Mouse (Mus musculus) lung, embryonic 16.5 days (tissue): ENCODE measurements around the gene Hebp1. TPM values are rescaled to one million over a fixed set of nuclear protein-coding genes. Genes with fewer than 3 reads are reported as not detected.

Source experiments
- ATAC-seq: fragments of 200-750 bp; cut with Nextera tagmentation; 2 replicates; pipeline ENCODE4 v1.8.0; 2017; ENCODE audit warnings: low read depth, mild to moderate bottlenecking, moderate library complexity
- H3K27ac ChIP-seq: fragments of 300-500 bp; sonication (generic); 2 replicates; pipeline ENCODE4 v1.5.1; 2014; ENCODE audit warnings: mild to moderate bottlenecking, control low read depth, low read length
- H3K27me3 ChIP-seq: fragments of 300-500 bp; sonication (generic); 2 replicates; pipeline ENCODE4 v1.6.1; 2014; ENCODE audit warnings: low read depth, low read length, mixed read lengths; ENCODE audit not compliant: control insufficient read depth, insufficient read depth
- H3K36me3 ChIP-seq: fragments of 300-500 bp; sonication (generic); 2 replicates; pipeline ENCODE4 v1.6.1; 2014; ENCODE audit warnings: low read length; ENCODE audit not compliant: control insufficient read depth, insufficient read depth
- H3K4me1 ChIP-seq: fragments of 300-500 bp; sonication (generic); replicated peaks from 2 replicates; pipeline ENCODE4 v1.6.1; 2014; ENCODE audit warnings: low read length, mixed read lengths; ENCODE audit not compliant: control insufficient read depth, insufficient read depth
- H3K4me2 ChIP-seq: fragments of 300-500 bp; sonication (generic); 2 replicates; pipeline ENCODE4 v1.6.1; 2014; ENCODE audit warnings: low read depth, low read length, control low read depth
- H3K4me3 ChIP-seq: fragments of 300-500 bp; sonication (generic); 2 replicates; pipeline ENCODE4 v1.5.1; 2014; ENCODE audit warnings: mild to moderate bottlenecking, low read length, control low read depth
- H3K9ac ChIP-seq: fragments of 300-500 bp; sonication (generic); 2 replicates; pipeline ENCODE4 v1.6.1; 2014; ENCODE audit warnings: low read length, control low read depth
- H3K9me3 ChIP-seq: fragments of 300-500 bp; sonication (generic); 2 replicates; pipeline ENCODE4 v1.6.1; 2016; ENCODE audit warnings: low read length; ENCODE audit not compliant: control insufficient read depth
- WGBS: fragments of 180-500 bp; shearing (Covaris S2); extraction: QIAGEN DNeasy Blood & Tissue Kit; methylation state at CpG from one replicate; pipeline ENCODE4 v1.1.7; 2014; 5-methylcytosine and 5-hydroxymethylcytosine counted together
- polyA plus RNA-seq: library from polyadenylated mRNA; unstranded; fragments of >200 nt; fragmentation: Nextera tagmentation; extraction: Ambion mirVana; gene quantifications from 2 replicates; pipeline ENCODE4 v1.2.1, GENCODE M21; 2015

The Hebp1 gene
- polyA plus RNA-seq, 1 experiment from 2014 or later: 11.4 TPM

DNA sequence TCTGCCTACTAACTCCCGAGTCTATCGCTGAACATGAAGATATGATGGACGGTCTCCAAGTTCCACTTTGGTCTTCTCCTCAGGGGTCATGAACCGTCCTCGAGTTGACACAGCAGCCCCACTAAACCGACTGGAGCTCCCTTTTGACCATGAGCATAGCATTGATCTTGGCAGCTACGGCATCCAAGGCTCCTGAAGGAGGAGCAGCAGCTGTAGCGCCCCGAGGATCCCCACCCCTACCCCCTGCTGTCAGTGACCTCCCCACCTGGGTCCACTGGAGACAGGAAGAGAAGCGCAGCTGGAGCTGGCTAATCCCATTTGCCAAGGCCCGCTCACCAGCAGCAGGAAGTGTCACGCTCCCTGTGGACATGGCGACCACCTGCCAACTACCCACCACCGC, 26.1 kb downstream of the Hebp1 start:
- no peak for ATAC-seq
- no peak overlapping the region for H3K9ac ChIP-seq
- peaks cover 2% of the 10 kb centered on the region; the same call in 1 of the 2 replicates for H3K4me1 ChIP-seq
- H3K4me3 ChIP-seq: no peak overlapping the region
- no peak overlapping the region for H3K27ac ChIP-seq
- H3K27me3 ChIP-seq: no peaks in the 10 kb centered on the region
- no peaks in the 10 kb centered on the region for H3K9me3 ChIP-seq
- 64% methylated on average over 14 of the region's 14 CpGs for WGBS
- no peak overlapping the region for H3K4me2 ChIP-seq
- no peaks in the 10 kb centered on the region for H3K36me3 ChIP-seq

DNA sequence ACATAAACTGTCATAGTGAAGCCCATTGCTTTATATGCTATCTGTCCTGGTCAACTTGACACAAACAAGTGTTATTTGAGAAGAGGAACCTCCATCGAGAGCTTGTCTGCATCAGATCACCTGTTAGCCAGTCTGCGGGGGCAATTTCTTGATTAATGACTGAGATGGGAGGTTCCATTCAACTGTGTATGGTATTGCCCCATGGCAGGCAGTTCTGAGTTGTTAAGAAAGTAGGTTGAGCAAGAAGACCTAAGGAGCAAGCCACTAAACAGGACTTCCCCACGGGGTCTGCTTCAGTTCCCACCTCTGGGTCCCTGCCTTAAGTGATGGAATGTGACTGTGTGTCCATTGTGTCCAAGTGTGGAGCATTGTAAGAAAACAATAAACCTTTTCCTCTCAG, 28.6 kb downstream of the Hebp1 start:
- no peak for ATAC-seq
- no peaks in the 10 kb centered on the region for H3K9me3 ChIP-seq
- H3K4me1 ChIP-seq: peaks cover 2% of the 10 kb centered on the region; the same call in 1 of the 2 replicates
- no peak overlapping the region for H3K4me3 ChIP-seq
- H3K36me3 ChIP-seq: no peaks in the 10 kb centered on the region
- no peak overlapping the region for H3K27ac ChIP-seq
- H3K9ac ChIP-seq: no peak overlapping the region
- WGBS: 74% methylated on average over 3 of the region's 3 CpGs
- no peaks in the 10 kb centered on the region for H3K27me3 ChIP-seq
- no peak overlapping the region for H3K4me2 ChIP-seq

DNA sequence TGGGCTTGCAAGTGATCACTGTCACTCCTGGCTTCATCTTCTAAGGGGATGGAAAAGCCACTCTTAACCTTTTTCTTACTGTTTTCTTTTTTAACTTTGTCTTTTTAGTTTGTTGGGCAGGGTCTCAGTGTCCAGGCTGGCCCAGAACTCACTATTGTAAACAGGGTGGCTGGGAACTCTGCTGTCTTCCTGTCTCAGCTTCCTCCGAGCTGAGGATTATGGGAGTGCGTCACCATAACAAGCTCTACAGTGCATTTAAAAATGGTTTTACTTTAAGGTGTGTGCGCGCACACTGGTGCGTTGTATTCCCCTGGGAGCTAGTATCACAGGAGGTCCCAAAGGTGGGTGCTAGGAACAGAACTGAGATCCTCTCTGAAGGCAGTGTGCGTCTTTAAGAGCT, 29.4 kb downstream of the Hebp1 start:
- no peaks in the 10 kb centered on the region for H3K9me3 ChIP-seq
- ATAC-seq: peak; percentile 8; the same call in 1 of the 2 replicates
- H3K4me2 ChIP-seq: peak overlapping the region; percentile 87
- H3K27me3 ChIP-seq: no peaks in the 10 kb centered on the region
- peak overlapping the region; percentile 68 for H3K4me3 ChIP-seq
- H3K9ac ChIP-seq: peak overlapping the region; percentile 77
- peaks cover 2% of the 10 kb centered on the region; the same call in 1 of the 2 replicates for H3K4me1 ChIP-seq
- no peaks in the 10 kb centered on the region for H3K36me3 ChIP-seq
- 78% methylated on average over 6 of the region's 6 CpGs for WGBS
- no peak overlapping the region for H3K27ac ChIP-seq

DNA sequence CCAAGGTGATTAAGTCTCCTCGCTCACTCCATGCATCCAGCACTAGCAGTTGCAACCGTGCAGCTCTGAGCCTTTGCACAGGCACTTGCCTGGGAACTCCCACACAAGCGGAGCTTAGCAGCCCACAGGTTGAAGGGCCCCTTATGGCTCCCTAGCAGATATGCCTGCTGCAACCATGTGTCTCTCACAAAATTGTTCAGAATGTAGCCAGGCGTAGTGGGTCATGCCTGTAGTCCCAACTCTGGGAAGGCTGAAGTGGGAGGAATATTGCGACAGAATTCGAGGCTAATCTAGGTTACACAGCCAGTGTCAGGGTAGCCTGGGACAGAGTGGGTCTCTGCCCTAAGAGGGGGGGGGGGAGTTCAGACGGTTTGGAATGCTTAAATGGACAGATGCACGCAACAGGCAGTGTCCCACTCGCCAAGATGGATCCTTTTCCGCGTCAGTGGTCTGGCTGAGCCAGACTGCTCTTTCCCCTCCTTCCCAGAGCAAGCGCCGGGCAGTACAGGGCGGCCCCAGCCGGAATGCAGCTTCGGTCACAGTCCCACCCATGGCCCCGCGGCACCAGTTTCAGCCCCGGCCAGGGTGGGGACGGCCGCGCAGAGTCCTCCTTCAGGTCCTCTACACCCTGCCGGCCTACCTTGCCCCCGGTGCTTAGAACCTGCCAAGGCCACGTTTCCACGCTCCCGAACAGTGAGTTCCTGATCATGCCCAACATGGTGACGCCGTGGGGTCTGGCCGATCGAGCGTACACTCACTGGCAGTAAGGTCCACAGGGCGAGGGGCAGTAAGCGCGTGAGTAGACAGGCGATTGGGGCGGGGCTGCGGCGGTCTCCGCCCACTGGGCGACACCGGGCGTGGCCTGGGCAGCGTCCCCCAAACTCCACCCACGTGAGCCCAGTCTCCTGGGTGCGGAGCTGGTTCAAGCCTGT, 30.2 kb downstream of the Hebp1 start:
- no peaks in the 10 kb centered on the region for H3K9me3 ChIP-seq
- H3K4me1 ChIP-seq: peaks cover 2% of the 10 kb centered on the region; the same call in 1 of the 2 replicates
- no peaks in the 10 kb centered on the region for H3K36me3 ChIP-seq
- peak overlapping the region; percentile 77 for H3K9ac ChIP-seq
- peak overlapping the region; percentile 68 for H3K4me3 ChIP-seq
- H3K27me3 ChIP-seq: no peaks in the 10 kb centered on the region
- ATAC-seq: peak; percentile 96
- H3K27ac ChIP-seq: peak overlapping the region; percentile 70
- WGBS: 4% methylated on average over 46 of the region's 46 CpGs
- H3K4me2 ChIP-seq: peak overlapping the region; percentile 87

DNA sequence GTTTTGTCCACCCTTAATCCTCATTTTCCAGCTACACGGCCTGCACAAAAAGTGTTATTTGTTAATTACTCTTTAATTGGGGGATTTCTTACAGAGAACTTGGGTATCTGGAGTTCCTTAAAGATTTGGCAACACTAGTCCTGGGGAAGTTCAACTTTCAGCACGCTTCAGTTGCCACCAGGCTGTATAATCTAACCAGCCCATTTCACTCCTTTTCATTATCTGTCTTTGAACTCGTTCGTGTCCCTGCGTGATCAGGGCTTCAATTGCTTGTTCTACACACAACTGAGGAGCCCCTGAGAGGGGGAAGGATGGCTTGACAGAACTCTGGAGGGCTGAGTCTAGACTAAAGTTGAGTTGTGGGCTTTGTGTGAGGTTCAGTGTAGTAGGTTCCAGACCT, 31.1 kb downstream of the Hebp1 start:
- no peaks in the 10 kb centered on the region for H3K9me3 ChIP-seq
- H3K36me3 ChIP-seq: no peaks in the 10 kb centered on the region
- H3K27ac ChIP-seq: no peak overlapping the region
- H3K4me1 ChIP-seq: peaks cover 2% of the 10 kb centered on the region; the same call in 1 of the 2 replicates
- no peaks in the 10 kb centered on the region for H3K27me3 ChIP-seq
- H3K4me3 ChIP-seq: peak overlapping the region; percentile 68; the same call in 1 of the 2 replicates
- WGBS: 62% methylated on average over 5 of the region's 5 CpGs
- H3K9ac ChIP-seq: no peak overlapping the region
- H3K4me2 ChIP-seq: peak overlapping the region; percentile 87; the same call in 1 of the 2 replicates
- ATAC-seq: no peak

GRCm38 (mm10) chr6:135166262-135166661, 31.6 kb downstream of the Hebp1 start:
- Histone ChIP-seq H3K4me1 (peaks cover 2% of the 10 kb centered on the region; the same call in 1 of the 2 replicates), H3K4me3 (no peak overlapping the region), H3K9ac (no peak overlapping the region), H3K4me2 (no peak overlapping the region), H3K27me3 (no peaks in the 10 kb centered on the region), H3K27ac (no peak overlapping the region), H3K9me3 (no peaks in the 10 kb centered on the region), H3K36me3 (no peaks in the 10 kb centered on the region)
- 87% methylated on average over 3 of the region's 3 CpGs for whole genome bisulfite sequencing
- no peak for ATAC-seq

- H3K4me3 ChIP-seq: no peak overlapping the region
- H3K4me2 ChIP-seq: no peak overlapping the region
- no peaks in the 10 kb centered on the region for H3K9me3 ChIP-seq
- no peaks in the 10 kb centered on the region for H3K36me3 ChIP-seq
- no peak overlapping the region for H3K9ac ChIP-seq
- H3K4me1 ChIP-seq: peaks cover 2% of the 10 kb centered on the region; the same call in 1 of the 2 replicates
- no peak overlapping the region for H3K27ac ChIP-seq
- no peak for ATAC-seq
- no peaks in the 10 kb centered on the region for H3K27me3 ChIP-seq
- 78% methylated on average over 2 of the region's 2 CpGs for WGBS
These were observed 32.1 kb downstream of the Hebp1 start for GRCm38 (mm10) chr6:135165706-135166105.

- no peak for ATAC-seq
- H3K27ac ChIP-seq: no peak overlapping the region
- H3K36me3 ChIP-seq: no peaks in the 10 kb centered on the region
- H3K9me3 ChIP-seq: no peaks in the 10 kb centered on the region
- H3K4me2 ChIP-seq: no peak overlapping the region
- no peaks in the 10 kb centered on the region for H3K27me3 ChIP-seq
- 70% methylated on average over 3 of the region's 3 CpGs for WGBS
- H3K4me3 ChIP-seq: no peak overlapping the region
- no peak overlapping the region for H3K9ac ChIP-seq
- H3K4me1 ChIP-seq: peaks cover 2% of the 10 kb centered on the region; the same call in 1 of the 2 replicates
These were observed 32.6 kb downstream of the Hebp1 start for GRCm38 (mm10) chr6:135165191-135165590.

DNA sequence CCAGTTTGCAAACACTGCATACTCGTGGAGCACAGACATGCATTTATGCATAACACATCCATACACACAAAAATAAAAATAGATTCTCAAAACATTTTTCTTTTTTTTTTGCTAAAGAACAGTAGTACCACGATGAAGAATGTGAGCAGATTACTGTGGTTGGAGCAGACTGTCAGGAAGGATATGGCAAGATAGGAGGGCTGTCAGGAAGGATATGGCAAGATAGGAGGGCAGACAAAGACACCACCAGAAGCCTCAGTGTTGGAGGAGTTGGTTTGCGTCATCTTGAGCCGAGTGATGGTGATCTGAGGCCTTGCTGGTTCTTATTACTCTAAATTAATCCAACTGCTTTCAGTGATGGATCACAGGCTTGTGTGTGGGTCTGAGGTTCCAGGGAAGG, 35.0 kb downstream of the Hebp1 start:
- no peaks in the 10 kb centered on the region for H3K36me3 ChIP-seq
- WGBS: 57% methylated on average over 4 of the region's 4 CpGs
- H3K9ac ChIP-seq: no peak overlapping the region
- 0 out of 2 replicates have a peak, but pooled peaks cover under 1% of the 10 kb centered on the region for H3K4me1 ChIP-seq
- H3K4me3 ChIP-seq: no peak overlapping the region
- no peak overlapping the region for H3K27ac ChIP-seq
- ATAC-seq: no peak
- no peaks in the 10 kb centered on the region for H3K9me3 ChIP-seq
- H3K4me2 ChIP-seq: no peak overlapping the region
- no peaks in the 10 kb centered on the region for H3K27me3 ChIP-seq
